Mouse (Mus musculus): ENCODE results near the gene Elmsan1.

Gene Elmsan1

GRCm38 (mm10) chr12:84100604-84101492 is 117.8 kb downstream of the Elmsan1 start, which contains the start of gene Acot6:
Acot6 (plus strand) TSS chr12:84100654.
- DNase-seq (ENCODE audit: low read depth, low spot score), result peak; percentile 41

- DNase-seq (ENCODE audit: low read depth, low spot score), result no peak
These were observed 118.6 kb downstream of the Elmsan1 start for GRCm38 (mm10) chr12:84100071-84100470.

GRCm38 (mm10) chr12:84099605-84100004 is 119.1 kb downstream of the Elmsan1 start:
- no peak for DNase-seq (ENCODE audit: low read depth, low spot score)

Measured in mesoderm, embryonic 11.5 days (tissue).